Mouse (Mus musculus) midbrain, embryonic 11.5 days (tissue): ENCODE data around the gene Gm10647. TPM values are rescaled to one million over a fixed set of nuclear protein-coding genes. Genes with fewer than 3 reads are reported as not detected.

Experiments used
- ATAC-seq: fragments of 200-750 bp; cut with Nextera tagmentation; 2 replicates; pipeline ENCODE4 v1.8.0; 2017; ENCODE audit warnings: moderate TSS enrichment, moderate library complexity; ENCODE audit not compliant: low FRiP score
- DNase-seq: peaks from one replicate; pipeline ENCODE4 v3.0.0; 2015; ENCODE audit warnings: low spot score; ENCODE audit errors: missing footprints
- H3K27ac ChIP-seq: fragments of 300-500 bp; sonication (generic); 2 replicates; pipeline ENCODE4 v1.5.1; 2014; ENCODE audit warnings: low read depth, low read length
- H3K27me3 ChIP-seq: fragments of 300-500 bp; sonication (generic); 2 replicates; pipeline ENCODE4 v1.6.1; 2014; ENCODE audit warnings: mild to moderate bottlenecking, low read length, moderate library complexity, mixed read lengths; ENCODE audit not compliant: control insufficient read depth, insufficient read depth
- H3K36me3 ChIP-seq: fragments of 300-500 bp; sonication (generic); 2 replicates; pipeline ENCODE4 v1.6.1; 2014; ENCODE audit warnings: mild to moderate bottlenecking, low read length, moderate library complexity, mixed read lengths; ENCODE audit not compliant: control insufficient read depth, insufficient read depth
- H3K4me1 ChIP-seq: fragments of 300-500 bp; sonication (generic); 2 replicates; pipeline ENCODE4 v1.6.1; 2014; ENCODE audit warnings: low read length; ENCODE audit not compliant: control insufficient read depth, insufficient read depth
- H3K4me2 ChIP-seq: fragments of 300-500 bp; sonication (generic); 2 replicates; pipeline ENCODE4 v1.6.1; 2014; ENCODE audit warnings: mild to moderate bottlenecking, moderate library complexity
- H3K4me3 ChIP-seq: fragments of 300-500 bp; sonication (generic); 2 replicates; pipeline ENCODE4 v1.5.1; 2014; ENCODE audit warnings: low read depth, low read length
- H3K9ac ChIP-seq: fragments of 300-500 bp; sonication (generic); 2 replicates; pipeline ENCODE4 v1.6.1; 2014; ENCODE audit warnings: low read length
- H3K9me3 ChIP-seq: fragments of 300-500 bp; sonication (generic); 2 replicates; pipeline ENCODE4 v1.6.1; 2016; ENCODE audit warnings: low read length; ENCODE audit not compliant: control insufficient read depth
- WGBS: fragments of 180-500 bp; shearing (Covaris S2); extraction: QIAGEN DNeasy Blood & Tissue Kit; methylation state at CpG from one replicate; pipeline ENCODE4 v1.1.7; 2014; 5-methylcytosine and 5-hydroxymethylcytosine counted together
- polyA plus RNA-seq: library from polyadenylated mRNA; unstranded; fragments of >200 nt; fragmentation: Nextera tagmentation; extraction: Ambion mirVana; gene quantifications from 2 replicates; pipeline ENCODE4 v1.2.1, GENCODE M21; 2014

Gene Gm10647
- polyA plus RNA-seq, 1 experiment from 2014 or later = 0.25 TPM

GRCm38 (mm10) chr9:66832366-66832908, 35.6 kb downstream of the Gm10647 start:
- Histone ChIP-seq H3K9me3 (no peaks in the 10 kb centered on the region), H3K4me2 (no peak overlapping the region), H3K4me3 (no peak overlapping the region), H3K4me1 (peaks cover 10% of the 10 kb centered on the region), H3K9ac (no peak overlapping the region), H3K27me3 (peaks cover 6% of the 10 kb centered on the region), H3K36me3 (no peaks in the 10 kb centered on the region), H3K27ac (no peak overlapping the region)
- DNase-seq = no peak
- WGBS = 66% methylated on average over 4 of the region's 4 CpGs
- ATAC-seq = no peak

- H3K27me3 ChIP-seq = peaks cover 6% of the 10 kb centered on the region
- no peak overlapping the region for H3K9ac ChIP-seq
Observed at GRCm38 (mm10) chr9:66833851-66834250, 37.0 kb downstream of the Gm10647 start.

GRCm38 (mm10) chr9:66834318-66835096, 37.7 kb downstream of the Gm10647 start, which contains the start of gene Aph1c:
TSS of gene Aph1c (minus strand) at chr9:66834726.
- no peaks in the 10 kb centered on the region for H3K9me3 ChIP-seq
- H3K4me1 ChIP-seq = peaks cover 10% of the 10 kb centered on the region
- WGBS = under 1% methylated on average over 58 of the region's 58 CpGs
- DNase-seq (peak; percentile 100), ATAC-seq (peak; percentile 100)
- H3K4me2 ChIP-seq = peak within 1 kb of the TSS; percentile 94
- H3K27ac ChIP-seq = no peak within 1 kb of the TSS
- peak within 1 kb of the TSS; percentile 47 for H3K4me3 ChIP-seq
- no peaks in the 10 kb centered on the region for H3K36me3 ChIP-seq
- H3K27me3 ChIP-seq = peaks cover 6% of the 10 kb centered on the region
- H3K9ac ChIP-seq = peak within 1 kb of the TSS; percentile 51

More at GRCm38 (mm10) chr9:66833851-66834250, 37.0 kb downstream of the Gm10647 start:
- Histone ChIP-seq H3K27ac (no peak overlapping the region), H3K4me2 (peak overlapping the region; percentile 94), H3K4me3 (peak overlapping the region; percentile 47), H3K36me3 (no peaks in the 10 kb centered on the region), H3K9me3 (no peaks in the 10 kb centered on the region), H3K4me1 (peaks cover 10% of the 10 kb centered on the region)
- ATAC-seq (no peak), DNase-seq (no peak)
- WGBS = 15% methylated on average over 7 of the region's 7 CpGs

GRCm38 (mm10) chr9:66835097-66835480, 38.2 kb downstream of the Gm10647 start:
- Histone ChIP-seq H3K4me2 (peak overlapping the region; percentile 94), H3K27ac (no peak overlapping the region)
- under 1% methylated on average over 24 of the region's 24 CpGs for WGBS

GRCm38 (mm10) chr9:66846822-66847221, 50.0 kb downstream of the Gm10647 start:
- no peaks in the 10 kb centered on the region for H3K4me1 ChIP-seq
- H3K36me3 ChIP-seq = peaks cover 3% of the 10 kb centered on the region; the same call in 1 of the 2 replicates
- H3K4me2 ChIP-seq = no peak overlapping the region
- no peak for DNase-seq
- H3K9ac ChIP-seq = no peak overlapping the region
- no peaks in the 10 kb centered on the region for H3K9me3 ChIP-seq
- H3K27ac ChIP-seq = no peak overlapping the region
- no peak for ATAC-seq
- WGBS = 89% methylated on average over 5 of the region's 5 CpGs
- no peak overlapping the region for H3K4me3 ChIP-seq
- H3K27me3 ChIP-seq = no peaks in the 10 kb centered on the region

More at GRCm38 (mm10) chr9:66835097-66835480, 38.2 kb downstream of the Gm10647 start:
- ATAC-seq (peak; percentile 73), DNase-seq (no peak)
- Histone ChIP-seq H3K4me3 (peak overlapping the region; percentile 47), H3K9ac (peak overlapping the region; percentile 51; the same call in 1 of the 2 replicates), H3K36me3 (no peaks in the 10 kb centered on the region), H3K4me1 (peaks cover 10% of the 10 kb centered on the region), H3K27me3 (peaks cover 6% of the 10 kb centered on the region), H3K9me3 (no peaks in the 10 kb centered on the region)

Other genes starting within 250 kb of the Gm10647 start
- 104 and 106 TPM in 2 replicates for gene Usp3, start 203.9 kb upstream of the Gm10647 start, polyA plus RNA-seq
- gene Car12, start 83.4 kb upstream of the Gm10647 start, polyA plus RNA-seq = 0.51 and 0.66 TPM in 2 replicates
- 17.7 and 18.0 TPM in 2 replicates for gene Aph1b, start 1.5 kb upstream of the Gm10647 start, polyA plus RNA-seq
- 1.5 and 1.7 TPM in 2 replicates for gene Aph1c, start 37.7 kb downstream of the Gm10647 start, polyA plus RNA-seq
- 29.5 and 37.1 TPM in 2 replicates for gene Rab8b, start 122.6 kb downstream of the Gm10647 start, polyA plus RNA-seq
- gene Rps27l, start 149.0 kb downstream of the Gm10647 start, polyA plus RNA-seq = 612 and 702 TPM in 2 replicates
- 11.7 and 12.6 TPM in 2 replicates for gene Lactb, start 178.4 kb downstream of the Gm10647 start, polyA plus RNA-seq